Mouse (Mus musculus): ENCODE data around the gene Dap.

DNA sequence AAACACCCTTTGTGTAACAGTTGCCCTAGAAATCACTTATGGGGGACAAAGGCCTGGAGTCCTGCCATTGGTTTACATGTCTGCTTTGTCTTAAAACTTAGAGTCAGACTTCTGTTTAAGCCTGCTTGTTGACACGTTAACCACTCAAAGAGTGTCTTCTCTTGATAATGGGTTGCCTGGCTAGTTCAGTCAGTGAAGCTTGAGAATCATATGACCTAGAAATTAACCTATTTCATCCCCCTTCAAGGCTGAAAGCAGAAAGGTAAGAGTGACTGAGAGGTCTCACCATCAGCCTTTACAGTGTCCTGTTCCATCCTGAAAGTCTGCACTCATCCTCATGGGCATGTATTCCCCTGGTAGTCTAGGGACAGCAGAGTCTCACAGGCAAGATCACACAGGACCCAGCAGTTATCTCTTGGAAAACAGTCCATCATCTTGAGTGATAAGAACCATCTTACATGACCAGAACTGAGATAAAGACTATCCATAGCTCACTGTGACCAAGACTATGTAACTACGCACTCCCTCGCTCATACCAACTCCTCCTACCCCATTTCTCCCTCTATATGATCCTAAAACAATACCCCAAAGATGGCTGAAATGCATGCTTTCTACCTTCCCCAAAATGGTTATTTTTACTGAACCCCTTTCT lies 10.4 kb upstream of the Dap start:
- no peak for TF ChIP-seq CTCF (IDR thresholded peaks at IDR 0.05; ENCODE audit: low read depth)
- TF ChIP-seq EP300 (IDR thresholded peaks at IDR 0.05; ENCODE audit: low read depth) = no peak

Data from liver, postnatal 0 days (tissue).